Mouse (Mus musculus) embryonic fibroblast, embryonic 13.5 days (primary cell): Measurements from ENCODE around the gene Fkbp8. TPM values are rescaled to one million over a fixed set of nuclear protein-coding genes. Genes with fewer than 3 reads are reported as not detected.
"Not testable (repeated sequence)": the region's sequence is repeated elsewhere in the genome, so short reads cannot be mapped to it uniquely, and the experiment has no call there.

Experiments
- H3K27ac ChIP-seq: 2 replicates; pipeline ENCODE4 v1.5.1; 2012; ENCODE audit warnings: low read length, control low read depth, inconsistent platforms; ENCODE audit not compliant: insufficient read depth
- H3K4me1 ChIP-seq: 2 replicates; pipeline ENCODE4 v1.6.1; 2011; ENCODE audit warnings: low read length; ENCODE audit not compliant: control insufficient read depth, insufficient read depth
- H3K4me3 ChIP-seq: 2 replicates; pipeline ENCODE4 v1.5.1; 2011; ENCODE audit warnings: mild to moderate bottlenecking, control low read depth, low read length; ENCODE audit not compliant: insufficient read depth
- CTCF ChIP-seq: IDR thresholded peaks from 2 replicates; pipeline ENCODE4 v1.5.1; 2011; ENCODE audit warnings: mild to moderate bottlenecking, control low read depth, low read length, moderate library complexity, borderline replicate concordance; ENCODE audit not compliant: insufficient read depth
- POLR2A ChIP-seq: IDR thresholded peaks from 2 replicates; pipeline ENCODE4 v1.6.1; 2011; ENCODE audit warnings: low read depth, mild to moderate bottlenecking, control low read depth, low read length, moderate library complexity
- polyA plus RNA-seq: library from polyadenylated mRNA; stranded (reverse); fragments of >200 nt; gene quantifications from 2 replicates; pipeline ENCODE4 v1.2.4, GENCODE M21; 2011; ENCODE audit warnings: low read depth; ENCODE audit not compliant: missing spikeins, insufficient read length

Gene Fkbp8
- polyA plus RNA-seq, 1 experiment: 110 TPM

DNA sequence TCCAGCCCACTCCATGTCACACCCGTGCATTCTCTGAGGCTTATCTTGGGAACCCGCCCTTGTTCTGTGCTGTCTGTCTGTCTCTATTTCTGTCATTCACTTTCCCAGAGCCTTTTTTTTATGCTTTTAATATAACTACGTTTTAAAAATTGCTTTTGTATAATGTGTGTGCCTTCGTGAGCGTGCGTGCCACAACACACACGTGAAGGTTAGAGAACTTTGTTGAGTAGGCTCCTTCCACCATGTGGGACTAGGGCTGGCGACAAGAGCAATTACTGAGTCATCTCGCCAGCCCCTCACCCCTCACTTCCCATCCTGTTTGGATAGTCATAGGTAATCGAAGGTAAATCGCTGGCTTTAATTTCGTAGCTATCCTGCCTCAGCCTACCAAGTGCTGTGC is 25.0 kb upstream of the Fkbp8 start:
- Histone ChIP-seq H3K27ac (no peak overlapping the region), H3K4me3 (no peak overlapping the region), H3K4me1 (peaks cover 8% of the 10 kb centered on the region; the same call in 1 of the 2 replicates)
- TF ChIP-seq POLR2A (no peak), CTCF (no peak)

DNA sequence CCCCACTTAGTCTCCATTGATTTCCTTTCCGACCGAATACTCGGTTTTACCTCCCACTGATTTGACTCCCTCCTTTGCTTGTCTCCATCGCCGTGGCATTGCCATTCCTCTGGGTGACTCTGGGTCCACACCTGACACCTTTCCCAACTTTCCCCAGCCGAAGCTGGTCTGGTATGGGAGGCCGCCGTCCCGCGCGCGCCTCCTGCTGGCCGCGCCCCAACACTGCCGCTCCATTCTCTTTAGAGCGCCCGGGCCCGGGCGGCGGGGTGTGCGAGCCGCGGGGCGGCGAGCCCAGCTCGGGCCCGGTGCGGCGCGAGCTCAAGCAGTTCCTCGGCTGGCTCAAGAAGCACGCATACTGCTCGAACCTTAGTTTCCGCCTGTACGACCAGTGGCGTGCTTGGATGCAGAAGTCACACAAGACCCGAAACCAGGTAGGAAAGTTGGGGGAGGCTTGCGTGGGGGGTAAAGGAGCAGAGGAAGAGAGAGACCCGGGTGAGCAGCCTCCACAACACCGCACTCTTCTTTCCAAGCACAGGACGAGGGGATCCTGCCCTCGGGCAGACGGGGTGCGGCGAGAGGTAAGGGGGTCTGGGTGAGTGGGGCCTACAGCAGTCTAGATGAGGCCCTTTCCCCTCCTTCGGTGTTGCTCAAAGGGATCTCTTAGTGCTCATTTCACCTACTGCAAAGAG is 24.3 kb upstream of the Fkbp8 start:
- Histone ChIP-seq H3K4me3 (no peak overlapping the region), H3K27ac (peak overlapping the region; percentile 41; the same call in 1 of the 2 replicates), H3K4me1 (peaks cover 8% of the 10 kb centered on the region; the same call in 1 of the 2 replicates)
- TF ChIP-seq CTCF (peak; percentile 57), POLR2A (no peak)

- Histone ChIP-seq H3K27ac (peak overlapping the region; percentile 45), H3K4me1 (peaks cover 8% of the 10 kb centered on the region; the same call in 1 of the 2 replicates), H3K4me3 (no peak overlapping the region)
- no peak for TF ChIP-seq POLR2A
- no peak for TF ChIP-seq CTCF
Observed at GRCm38 (mm10) chr8:70504291-70504716, 23.2 kb upstream of the Fkbp8 start.

- H3K4me1 ChIP-seq: peaks cover 8% of the 10 kb centered on the region; the same call in 1 of the 2 replicates
- H3K4me3 ChIP-seq: no peak overlapping the region
- no peak for TF ChIP-seq POLR2A
- TF ChIP-seq CTCF: peak; percentile 57; the same call in 1 of the 2 replicates
- H3K27ac ChIP-seq: peak overlapping the region; percentile 45
Observed at GRCm38 (mm10) chr8:70504851-70505250, 22.7 kb upstream of the Fkbp8 start.

GRCm38 (mm10) chr8:70505698-70506327 is 21.7 kb upstream of the Fkbp8 start:
- Histone ChIP-seq H3K27ac (peak overlapping the region; percentile 45), H3K4me1 (peaks cover 8% of the 10 kb centered on the region; the same call in 1 of the 2 replicates), H3K4me3 (peak overlapping the region; percentile 56)
- TF ChIP-seq POLR2A: no peak; the same call in 1 of the 2 replicates
- TF ChIP-seq CTCF: no peak

DNA sequence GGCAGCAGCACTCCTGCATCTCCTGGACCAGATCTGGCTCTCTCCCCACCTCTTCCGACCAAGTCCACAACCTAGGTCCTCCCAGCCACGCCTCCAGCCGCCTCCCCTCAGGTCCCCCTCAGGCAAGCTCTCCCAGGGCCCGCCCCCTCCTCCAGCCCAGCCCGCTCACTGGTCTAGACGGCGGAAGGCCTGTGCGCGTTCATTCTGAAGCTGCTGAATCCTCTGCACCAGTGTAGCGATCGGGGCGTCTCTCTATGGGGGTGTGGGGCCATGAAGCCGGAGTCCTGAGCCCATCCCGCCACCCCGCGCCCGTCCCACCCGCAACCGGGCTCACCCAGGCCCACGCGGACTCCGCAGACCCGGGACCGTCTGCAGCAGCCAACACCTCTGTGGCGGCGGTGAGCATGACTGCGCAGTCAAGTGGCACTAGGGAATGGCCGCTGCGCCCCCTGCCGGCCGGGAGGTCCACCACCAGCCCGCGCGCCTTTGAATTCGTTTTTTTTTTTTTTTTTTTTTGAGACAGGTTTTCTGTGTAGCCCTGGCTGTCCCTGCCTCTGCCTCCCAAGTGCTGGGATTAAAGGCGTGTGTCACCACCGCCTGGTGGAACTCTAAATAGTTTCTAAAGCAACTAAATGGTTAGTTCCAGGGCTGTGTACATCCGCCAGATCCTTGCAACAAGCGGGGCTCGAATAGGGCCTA is 21.0 kb upstream of the Fkbp8 start, which contains the start of gene Rex1bd:
Gene Rex1bd, minus strand, starts transcription at position 425 of the 699 bp plus-strand sequence.
- Histone ChIP-seq H3K4me3 (peak within 1 kb of the TSS; percentile 56), H3K27ac (peak within 1 kb of the TSS; percentile 45), H3K4me1 (peaks cover 8% of the 10 kb centered on the region; the same call in 1 of the 2 replicates)
- peak; percentile 70 for TF ChIP-seq CTCF
- peak; percentile 68 for TF ChIP-seq POLR2A

- Histone ChIP-seq H3K4me3 (no peak overlapping the region), H3K27ac (no peak overlapping the region), H3K4me1 (peaks cover 8% of the 10 kb centered on the region; the same call in 1 of the 2 replicates)
- TF ChIP-seq POLR2A (no peak; the same call in 1 of the 2 replicates), CTCF (no peak)
Observed at GRCm38 (mm10) chr8:70507027-70507393, 20.5 kb upstream of the Fkbp8 start.

- TF ChIP-seq POLR2A: no peak
- TF ChIP-seq CTCF: no peak
- peak overlapping the region; percentile 98 for H3K4me3 ChIP-seq
- peaks cover 5% of the 10 kb centered on the region; the same call in 1 of the 2 replicates for H3K4me1 ChIP-seq
- no peak overlapping the region for H3K27ac ChIP-seq
Observed at GRCm38 (mm10) chr8:70509281-70509952, 18.1 kb upstream of the Fkbp8 start.

DNA sequence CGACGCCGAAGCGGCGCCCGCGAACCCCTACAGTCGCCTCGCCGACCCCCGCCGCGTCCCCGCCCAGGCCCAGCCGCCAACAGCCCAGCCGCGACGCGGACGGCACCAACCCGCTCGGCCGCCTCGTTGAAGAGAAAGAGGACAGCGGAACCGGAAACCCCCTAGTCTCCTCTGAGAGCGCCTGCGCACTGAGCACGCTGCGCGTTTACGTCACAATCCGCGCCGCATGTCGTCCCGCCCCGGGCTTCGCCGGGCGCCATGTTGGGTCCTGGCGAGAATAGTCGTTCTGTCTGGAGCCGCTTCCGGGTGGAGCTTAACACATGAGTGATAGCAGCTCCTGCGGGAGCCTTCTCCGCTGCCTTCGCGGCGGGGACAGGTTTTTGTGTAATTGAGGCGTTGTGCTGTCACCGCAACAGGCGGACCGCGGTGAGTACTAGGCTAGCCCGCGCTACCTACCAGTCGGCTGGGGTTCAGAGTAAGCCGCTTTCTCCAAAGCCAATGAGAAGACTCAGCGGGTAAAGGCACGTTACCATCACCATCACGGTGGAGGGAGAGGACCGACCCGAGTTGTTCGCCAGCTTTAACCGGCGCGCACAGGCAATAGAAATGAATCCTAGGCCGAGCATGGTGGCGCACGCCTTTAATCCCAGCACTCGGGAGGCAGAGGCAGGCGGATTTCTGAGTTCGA is 17.2 kb upstream of the Fkbp8 start, which contains the start of gene Uba52:
Gene Uba52, minus strand, starts transcription at position 574 of the 688 bp plus-strand sequence.
- TF ChIP-seq POLR2A (peak; percentile 86), CTCF (no peak)
- peak within 1 kb of the TSS; percentile 94 for H3K27ac ChIP-seq
- peak within 1 kb of the TSS; percentile 98 for H3K4me3 ChIP-seq
- no peaks in the 10 kb centered on the region for H3K4me1 ChIP-seq

- peak overlapping the region; percentile 98 for H3K4me3 ChIP-seq
- H3K4me1 ChIP-seq, H3K27ac ChIP-seq: not testable (repeated sequence)
Observed at GRCm38 (mm10) chr8:70511174-70511573, 16.4 kb upstream of the Fkbp8 start.
